Mouse (Mus musculus): ENCODE measurements at regions not wholly inside any gene's neighbourhood (a gene's known extent, or its start where the extent isn't known, plus 50 kb on each side); places are given as distances from the start of the nearest gene placed in this dataset.

- TF ChIP-seq CTCF (IDR thresholded peaks at IDR 0.05; ENCODE audit: low read depth) (no peak), EP300 (IDR thresholded peaks at IDR 0.05; ENCODE audit: low read depth) (no peak)
Observed at GRCm38 (mm10) chr17:50439365-50439764, 69.8 kb upstream of the Plcl2 start.
